In the genomic region with DNA sequence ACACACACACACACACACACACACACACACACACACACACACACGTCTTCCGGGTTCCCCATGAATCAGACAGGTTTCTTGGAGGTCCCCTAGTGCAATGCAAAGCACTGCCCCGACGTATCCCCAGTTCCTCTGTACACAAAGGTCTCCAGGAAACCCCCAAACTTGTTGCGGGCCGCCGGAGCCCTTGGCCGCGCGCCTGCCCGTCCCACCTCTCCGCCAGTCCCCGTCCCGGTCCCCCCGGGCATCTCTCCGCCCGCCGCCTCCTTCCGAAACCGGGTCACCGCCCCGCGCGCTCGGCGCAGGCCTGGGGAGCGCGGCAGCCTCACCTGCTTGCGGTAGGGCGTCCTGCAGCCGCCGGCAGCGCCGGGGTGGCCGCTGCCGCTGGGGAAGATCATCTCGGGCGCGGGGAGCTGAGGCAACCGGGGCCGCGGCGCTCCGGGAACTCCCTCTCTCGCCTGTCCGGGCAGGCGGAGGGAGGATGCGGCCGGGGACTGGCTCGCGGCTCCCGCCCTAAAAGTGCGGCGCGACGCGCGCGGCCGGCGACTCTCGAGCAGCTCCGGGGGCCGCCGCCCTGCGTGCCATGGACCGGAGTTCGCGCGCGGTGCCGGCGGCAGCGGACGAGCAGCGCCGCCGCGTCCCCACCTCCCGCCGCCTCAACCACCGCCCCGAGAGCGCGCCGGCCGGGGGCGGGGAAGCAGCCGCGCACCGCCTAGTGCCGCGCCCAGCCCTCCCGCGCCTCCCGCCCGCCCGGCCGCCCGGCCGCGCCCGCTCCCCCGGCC, we compare ENCODE assay signal across 8 mouse cellular contexts.
A peak's percentile ranks its signal among the peaks of the same experiment; 100 is the strongest.
DNase-seq lines count a peak whose midpoint lies in the region; ATAC-seq and TF ChIP-seq lines count a peak whose summit lies in the region.

No protein-coding gene starts in this region.

- H3K27me3 ChIP-seq in heart, embryonic 13.5 days (replicated peaks), result no peaks in the 10 kb centered on the region
- no peaks in the 10 kb centered on the region for H3K27me3 ChIP-seq in kidney, postnatal 0 days (ENCODE audit: insufficient read depth, low read length)
- no peaks in the 10 kb centered on the region for H3K27me3 ChIP-seq in liver, postnatal 0 days (ENCODE audit: insufficient read depth, low read length)
- no peaks in the 10 kb centered on the region for H3K27me3 ChIP-seq in neural tube, embryonic 13.5 days
- no peaks in the 10 kb centered on the region; the same call in 1 of the 2 replicates for H3K27me3 ChIP-seq in testis, adult 2 months (ENCODE audit: control insufficient read depth, insufficient read depth, low read length)

- peak overlapping the region; percentile 99 for H3K9ac ChIP-seq in heart, embryonic 13.5 days
- peak overlapping the region; percentile 98 for H3K9ac ChIP-seq in kidney, postnatal 0 days (ENCODE audit: low read depth, low read length)
- H3K9ac ChIP-seq in liver, postnatal 0 days (replicated peaks), result peak overlapping the region; percentile 95
- H3K9ac ChIP-seq in neural tube, embryonic 13.5 days, result peak overlapping the region; percentile 97

- peak; percentile 34; the same call in 1 of the 2 replicates for TF ChIP-seq POLR2A in bone marrow, adult 2 months (IDR thresholded peaks at IDR 0.05; ENCODE audit: borderline replicate concordance, control insufficient read depth, low read depth, low read length)
- TF ChIP-seq POLR2A in embryonic fibroblast, embryonic 13.5 days (IDR thresholded peaks at IDR 0.05; ENCODE audit: low read depth, low read length), result peak; percentile 58; the same call in 1 of the 2 replicates
- TF ChIP-seq POLR2A in testis, adult 2 months (IDR thresholded peaks at IDR 0.05; ENCODE audit: control insufficient read depth, low read depth, low read length), result no peak

- peaks cover 7% of the 10 kb centered on the region; the same call in 1 of the 2 replicates for H3K36me3 ChIP-seq in heart, embryonic 13.5 days
- no peaks in the 10 kb centered on the region for H3K36me3 ChIP-seq in kidney, postnatal 0 days (ENCODE audit: insufficient read depth, low read length)
- H3K36me3 ChIP-seq in liver, postnatal 0 days (replicated peaks; ENCODE audit: insufficient read depth, low read length), result 0 out of 2 replicates have a peak, but pooled peaks cover 5% of the 10 kb centered on the region
- H3K36me3 ChIP-seq in neural tube, embryonic 13.5 days, result no peaks in the 10 kb centered on the region
- H3K36me3 ChIP-seq in testis, adult 2 months (ENCODE audit: control insufficient read depth, insufficient read depth, low read length), result no peaks in the 10 kb centered on the region

- peak; percentile 78 for ATAC-seq in heart, embryonic 13.5 days (ENCODE audit: extremely low read depth, insufficient number of reproducible peaks, low FRiP score, low TSS enrichment)
- peak; percentile 82 for ATAC-seq in kidney, postnatal 0 days (replicated peaks; ENCODE audit: low FRiP score, low read depth)
- peak; percentile 89 for ATAC-seq in liver, postnatal 0 days
- ATAC-seq in neural tube, embryonic 13.5 days (ENCODE audit: low read depth), result peak; percentile 91

- no peaks in the 10 kb centered on the region for H3K9me3 ChIP-seq in heart, embryonic 13.5 days
- H3K9me3 ChIP-seq in kidney, postnatal 0 days (replicated peaks; ENCODE audit: low read length), result no peaks in the 10 kb centered on the region
- no peaks in the 10 kb centered on the region for H3K9me3 ChIP-seq in liver, postnatal 0 days (ENCODE audit: low read length)
- no peaks in the 10 kb centered on the region for H3K9me3 ChIP-seq in neural tube, embryonic 13.5 days

- TF ChIP-seq EP300 in liver, postnatal 0 days (IDR thresholded peaks at IDR 0.05; ENCODE audit: low read depth), result no peak

- WGBS in bone marrow, adult 2 months, result 3% methylated on average over 91 of the region's 104 CpGs
- WGBS in heart, embryonic 13.5 days, result under 1% methylated on average over 80 of the region's 104 CpGs
- WGBS in kidney, postnatal 0 days, result under 1% methylated on average over 69 of the region's 104 CpGs
- 0% methylated on average over 49 of the region's 104 CpGs for WGBS in liver, postnatal 0 days (ENCODE audit: insufficient replicate concordance)
- under 1% methylated on average over 44 of the region's 104 CpGs for WGBS in neural tube, embryonic 13.5 days

- no peak for TF ChIP-seq CTCF in bone marrow, adult 2 months (IDR thresholded peaks at IDR 0.05; ENCODE audit: control insufficient read depth, insufficient read depth, low read length)
- TF ChIP-seq CTCF in embryonic fibroblast, embryonic 13.5 days (IDR thresholded peaks at IDR 0.05; ENCODE audit: borderline replicate concordance, insufficient read depth, low read length), result no peak
- no peak for TF ChIP-seq CTCF in kidney, postnatal 0 days (IDR thresholded peaks at IDR 0.05; ENCODE audit: low read depth)
- TF ChIP-seq CTCF in liver, postnatal 0 days (IDR thresholded peaks at IDR 0.05; ENCODE audit: low read depth), result no peak
- no peak for TF ChIP-seq CTCF in testis, adult 2 months (IDR thresholded peaks at IDR 0.05; ENCODE audit: control insufficient read depth, insufficient read depth, insufficient replicate concordance, low read depth, low read length)

- DNase-seq in B cell, adult 2 months, result peak; percentile 77 to 78
- peak; percentile 79 for DNase-seq in kidney, postnatal 0 days (ENCODE audit: low spot score)
- DNase-seq in liver, postnatal 0 days, result peak; percentile 81

- peak overlapping the region; percentile 99 for H3K27ac ChIP-seq in bone marrow, adult 2 months (ENCODE audit: control insufficient read depth, insufficient read depth, low read depth, low read length, poor library complexity)
- peak overlapping the region; percentile 99 for H3K27ac ChIP-seq in embryonic fibroblast, embryonic 13.5 days (ENCODE audit: insufficient read depth, low read length)
- H3K27ac ChIP-seq in heart, embryonic 13.5 days (replicated peaks), result peak overlapping the region; percentile 97
- peak overlapping the region; percentile 97 for H3K27ac ChIP-seq in kidney, postnatal 0 days
- peak overlapping the region; percentile 98 for H3K27ac ChIP-seq in liver, postnatal 0 days (ENCODE audit: low read depth)
- peak overlapping the region; percentile 90 for H3K27ac ChIP-seq in neural tube, embryonic 13.5 days (replicated peaks)
- peak overlapping the region; percentile 47; the same call in 1 of the 2 replicates for H3K27ac ChIP-seq in testis, adult 2 months (ENCODE audit: control insufficient read depth, insufficient read depth, low read depth, low read length)

- peaks cover 8% of the 10 kb centered on the region for H3K4me1 ChIP-seq in bone marrow, adult 2 months (ENCODE audit: control insufficient read depth, insufficient read depth, low read length)
- peaks cover 40% of the 10 kb centered on the region for H3K4me1 ChIP-seq in embryonic fibroblast, embryonic 13.5 days (ENCODE audit: control insufficient read depth, insufficient read depth, low read length)
- peaks cover 78% of the 10 kb centered on the region for H3K4me1 ChIP-seq in heart, embryonic 13.5 days
- peaks cover 26% of the 10 kb centered on the region for H3K4me1 ChIP-seq in kidney, postnatal 0 days (replicated peaks; ENCODE audit: insufficient read depth, low read length)
- H3K4me1 ChIP-seq in liver, postnatal 0 days (ENCODE audit: insufficient read depth), result peaks cover 53% of the 10 kb centered on the region
- peaks cover 65% of the 10 kb centered on the region for H3K4me1 ChIP-seq in neural tube, embryonic 13.5 days (replicated peaks)
- H3K4me1 ChIP-seq in testis, adult 2 months (ENCODE audit: control insufficient read depth, insufficient read depth, low read length), result peaks cover 6% of the 10 kb centered on the region; the same call in 1 of the 2 replicates

- H3K4me3 ChIP-seq in bone marrow, adult 2 months (replicated peaks; ENCODE audit: control insufficient read depth, low read depth, low read length), result peak overlapping the region; percentile 75
- peak overlapping the region; percentile 81 for H3K4me3 ChIP-seq in embryonic fibroblast, embryonic 13.5 days (ENCODE audit: insufficient read depth, low read length)
- H3K4me3 ChIP-seq in heart, embryonic 13.5 days, result peak overlapping the region; percentile 99
- H3K4me3 ChIP-seq in kidney, postnatal 0 days (replicated peaks; ENCODE audit: low read depth, low read length), result peak overlapping the region; percentile 99
- H3K4me3 ChIP-seq in liver, postnatal 0 days (ENCODE audit: low read depth, low read length), result peak overlapping the region; percentile 86
- peak overlapping the region; percentile 93 for H3K4me3 ChIP-seq in neural tube, embryonic 13.5 days
- H3K4me3 ChIP-seq in testis, adult 2 months (ENCODE audit: control insufficient read depth, low read depth, low read length), result peak overlapping the region; percentile 88

- peak overlapping the region; percentile 89 for H3K4me2 ChIP-seq in heart, embryonic 13.5 days
- H3K4me2 ChIP-seq in kidney, postnatal 0 days (ENCODE audit: low read length), result peak overlapping the region; percentile 78
- peak overlapping the region; percentile 71 for H3K4me2 ChIP-seq in liver, postnatal 0 days (ENCODE audit: low read depth, low read length)
- H3K4me2 ChIP-seq in neural tube, embryonic 13.5 days, result peak overlapping the region; percentile 85

Comparison
In these comparisons a context has a peak if more than half of its experiments do, and no peak if none do; other contexts are left out.
1. Peak in every context shown above with its lines: DNase-seq, ATAC-seq, H3K4me3 ChIP-seq and H3K27ac ChIP-seq.
2. H3K27ac ChIP-seq: peak in every context shown above with its lines; median percentile 99 in bone marrow, adult 2 months; 99 in embryonic fibroblast, embryonic 13.5 days; 98 in liver, postnatal 0 days; 97 in heart, embryonic 13.5 days; 97 in kidney, postnatal 0 days; 90 in neural tube, embryonic 13.5 days; 47 in testis, adult 2 months.